Mouse (Mus musculus) erythroblast, adult 5-6 weeks (primary cell): ENCODE results near the gene Sgsm1. TPM values are rescaled to one million over a fixed set of nuclear protein-coding genes. Genes with fewer than 3 reads are reported as not detected.

Source experiments
- ATAC-seq: replicated peaks from 2 replicates; pipeline ENCODE4 v1.8.0; 2016; ENCODE audit warnings: moderate number of reproducible peaks, mild to moderate bottlenecking, moderate TSS enrichment, inconsistent platforms; ENCODE audit not compliant: poor library complexity, low FRiP score, severe bottlenecking
- total RNA-seq, 2 experiments: library from RNA; stranded (forward) in 1 of 2; stranded (reverse) in 1 of 2; fragments of 150-400 nt in 1 of 2; fragments of 200-764, 138-1000 nt in 1 of 2; gene quantifications; 2 replicates each; pipeline versions ENCODE4 v1.2.3 to v1.2.4; 2015 to 2017; ENCODE audit warnings: low replicate concordance in 2 of 2

Sgsm1 gene
- total RNA-seq, 2 experiments from 2014 or later, result not detected

GRCm38 (mm10) chr5:113329463-113329862 is 18.9 kb upstream of the Sgsm1 start:
- ATAC-seq, result no peak

DNA sequence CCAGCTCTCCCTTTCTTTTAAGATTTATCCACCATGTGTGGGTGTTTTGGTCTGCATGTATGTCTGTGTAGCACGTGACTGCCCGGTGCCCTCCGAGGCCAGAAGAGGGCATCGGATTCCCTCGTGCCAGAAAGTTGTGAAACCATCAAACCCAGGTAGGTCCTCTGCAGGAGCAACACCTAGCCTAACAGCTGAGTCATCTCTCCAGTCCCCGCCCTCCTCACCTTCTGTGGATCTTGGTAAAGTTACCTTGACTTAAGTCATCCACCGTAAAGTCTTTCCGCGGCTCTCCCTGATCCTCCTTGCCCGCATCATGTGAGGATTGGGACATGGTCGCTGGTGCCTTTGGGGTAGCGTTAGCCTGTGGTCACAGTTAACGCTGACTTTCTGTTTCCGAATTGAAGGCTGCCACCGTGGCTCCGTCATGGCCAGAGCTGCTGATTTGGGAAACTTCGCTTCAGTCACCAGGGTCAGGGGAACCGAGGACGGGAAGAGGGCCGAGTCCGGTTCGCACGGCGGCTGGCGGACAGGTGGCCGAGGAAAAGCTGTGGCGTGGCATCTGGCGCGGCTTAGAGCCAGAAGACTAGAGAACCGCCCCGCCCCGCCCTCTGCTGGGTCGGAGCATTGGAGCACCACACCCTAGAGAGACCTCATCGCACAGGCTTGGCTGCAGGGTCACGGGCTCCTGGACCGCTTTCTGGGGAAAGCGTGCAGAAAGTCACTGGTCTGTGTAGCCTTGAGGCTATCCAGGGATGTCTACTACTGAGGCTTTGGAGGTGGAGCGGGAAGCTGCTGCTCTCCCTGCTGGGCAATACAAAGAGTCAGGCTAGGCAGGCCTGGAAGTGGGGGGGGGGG is 13.4 kb upstream of the Sgsm1 start:
- no peak for ATAC-seq

GRCm38 (mm10) chr5:113313998-113314397 is 3.4 kb upstream of the Sgsm1 start:
- no peak for ATAC-seq

- no peak for ATAC-seq
Observed at GRCm38 (mm10) chr5:113309491-113310376, 852 bp downstream of the Sgsm1 start.

GRCm38 (mm10) chr5:113306750-113307477 is 3.7 kb downstream of the Sgsm1 start:
- ATAC-seq, result no peak

DNA sequence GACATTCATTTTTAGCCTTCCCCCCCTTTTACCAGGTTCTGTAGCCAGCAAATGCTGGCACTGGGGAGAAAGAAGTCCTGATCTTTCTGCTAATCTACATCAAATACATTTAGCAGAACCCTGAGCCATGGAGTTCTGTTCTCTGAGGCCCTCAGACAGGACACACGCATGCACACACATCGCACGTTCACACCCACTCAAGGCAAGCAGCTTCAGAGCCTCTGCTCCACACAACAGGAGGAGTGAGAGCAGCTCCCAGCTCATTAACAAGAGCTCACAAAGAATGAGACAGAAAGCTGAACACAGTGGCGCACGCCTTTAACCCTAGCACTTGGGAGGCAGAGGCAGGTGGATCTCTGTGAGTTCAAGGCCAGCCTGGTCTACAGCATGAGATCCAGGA is 6.1 kb downstream of the Sgsm1 start:
- ATAC-seq, result no peak

DNA sequence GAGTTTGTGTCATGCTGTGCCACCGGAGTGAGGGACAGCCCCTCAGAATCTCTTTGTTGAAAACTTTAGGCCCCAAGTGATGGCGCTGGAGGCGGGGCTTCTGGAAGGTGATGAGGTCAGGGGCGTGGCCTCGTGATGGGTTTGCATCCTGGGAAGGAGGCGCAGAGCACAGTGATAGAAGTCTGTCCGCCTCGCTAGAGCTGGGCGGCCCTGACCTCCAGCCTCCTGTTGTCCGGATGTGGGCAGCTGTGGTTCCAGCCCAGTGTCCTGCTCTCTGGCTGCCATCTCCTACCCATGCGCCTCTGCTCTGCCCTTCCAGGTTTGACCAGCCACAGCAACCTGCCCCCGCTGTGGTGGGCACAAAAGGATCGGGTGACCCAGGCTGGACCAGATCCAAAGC is 8.7 kb downstream of the Sgsm1 start:
- no peak for ATAC-seq

GRCm38 (mm10) chr5:113300148-113300889 is 10.3 kb downstream of the Sgsm1 start:
- no peak for ATAC-seq

GRCm38 (mm10) chr5:113299433-113299832 is 11.2 kb downstream of the Sgsm1 start:
- ATAC-seq, result no peak

GRCm38 (mm10) chr5:113298826-113299225 is 11.8 kb downstream of the Sgsm1 start:
- ATAC-seq, result no peak

GRCm38 (mm10) chr5:113298040-113298439 is 12.5 kb downstream of the Sgsm1 start:
- ATAC-seq, result no peak

DNA sequence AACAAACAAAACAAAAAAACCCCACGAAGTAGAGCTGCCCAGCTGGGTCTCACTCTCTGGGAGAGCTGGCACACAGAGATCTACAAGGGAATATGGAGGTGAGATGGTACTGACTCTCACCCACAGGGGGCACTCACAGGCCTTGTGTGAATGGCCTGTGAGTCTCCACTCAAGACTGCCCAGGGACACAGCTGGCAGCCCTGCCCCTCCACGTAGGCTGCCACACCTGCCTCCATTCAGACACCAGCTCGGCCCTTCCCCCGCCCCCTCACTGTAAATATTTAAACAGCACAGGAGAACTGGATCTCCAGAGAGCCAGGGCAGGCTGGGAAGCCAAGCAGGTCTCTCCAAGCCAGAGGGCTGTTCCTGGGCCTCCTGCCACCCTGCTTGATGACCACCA is 14.8 kb downstream of the Sgsm1 start:
- no peak for ATAC-seq

GRCm38 (mm10) chr5:113294575-113294974 is 16.0 kb downstream of the Sgsm1 start:
- no peak for ATAC-seq

- ATAC-seq, result no peak
Observed at GRCm38 (mm10) chr5:113293446-113293845, 17.1 kb downstream of the Sgsm1 start.

- no peak for ATAC-seq
Observed at GRCm38 (mm10) chr5:113292832-113293231, 17.8 kb downstream of the Sgsm1 start.

GRCm38 (mm10) chr5:113292179-113292578 is 18.4 kb downstream of the Sgsm1 start:
- no peak for ATAC-seq

DNA sequence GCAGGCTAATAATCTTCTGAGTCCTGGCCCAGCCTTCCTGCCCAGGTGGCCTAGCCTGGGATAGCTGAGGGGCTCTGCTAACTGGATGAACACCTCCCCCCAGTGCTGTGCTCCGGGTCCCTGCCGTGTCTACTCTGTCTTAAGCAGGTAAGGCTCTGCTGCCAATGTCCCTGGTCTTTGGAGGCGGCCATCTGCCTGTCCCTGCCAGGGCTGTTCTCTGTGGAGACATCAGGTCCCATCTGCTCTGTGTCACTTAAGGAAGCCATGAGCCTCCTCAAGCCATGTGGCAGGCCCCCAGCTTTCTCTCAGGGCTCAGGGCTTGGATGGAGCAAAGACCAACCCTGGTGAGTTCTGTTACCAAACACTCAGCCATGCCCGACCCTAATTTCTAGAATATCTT is 19.5 kb downstream of the Sgsm1 start:
- ATAC-seq, result no peak

- no peak for ATAC-seq
Observed at GRCm38 (mm10) chr5:113290149-113290548, 20.4 kb downstream of the Sgsm1 start.

DNA sequence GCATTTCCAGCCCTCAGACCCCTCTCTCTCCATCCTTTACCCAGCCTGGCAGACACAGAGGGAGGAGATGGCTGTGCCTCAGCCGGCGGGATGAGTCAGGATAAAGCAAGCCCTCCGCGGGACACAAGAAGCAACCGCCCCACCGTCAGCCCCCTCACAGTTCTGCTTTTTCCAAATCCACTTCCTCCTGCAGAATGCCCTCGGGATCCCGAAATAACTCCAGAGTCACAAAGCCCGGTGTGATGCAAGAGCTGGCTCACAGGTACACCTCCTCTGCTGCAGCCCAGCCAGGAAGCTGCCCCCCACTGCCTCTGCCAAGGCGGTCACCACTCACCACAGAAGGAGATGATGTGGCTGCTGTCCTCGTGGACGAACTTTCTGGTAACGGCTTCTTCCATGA is 22.1 kb downstream of the Sgsm1 start:
- ATAC-seq, result no peak

DNA sequence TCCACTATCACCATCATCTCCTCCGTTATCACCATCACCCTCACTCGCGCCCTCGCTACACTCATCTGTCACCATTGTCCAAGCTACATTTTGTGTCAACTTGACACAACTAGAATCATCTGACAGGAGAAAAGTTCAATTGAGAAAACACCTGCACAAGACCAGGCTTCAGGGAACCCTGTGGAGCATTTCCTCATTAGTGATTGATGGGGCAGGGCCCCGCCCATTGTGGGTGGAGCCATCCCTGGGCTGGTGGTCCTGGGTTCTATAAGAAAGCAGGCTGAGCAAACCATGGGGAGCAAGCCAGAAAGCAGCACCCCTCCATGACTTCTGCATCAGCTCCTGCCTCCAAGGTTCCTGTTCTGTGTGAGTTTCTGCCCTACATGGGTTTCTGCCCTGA is 22.8 kb downstream of the Sgsm1 start:
- ATAC-seq, result no peak
